Mouse (Mus musculus) forebrain, embryonic 13.5 days (tissue): ENCODE measurements around the gene Zbtb11. TPM values are rescaled to one million over a fixed set of nuclear protein-coding genes. Genes with fewer than 3 reads are reported as not detected.
"Not testable (repeated sequence)": the region's sequence is repeated elsewhere in the genome, so short reads cannot be mapped to it uniquely, and the experiment has no call there.

Source experiments
- ATAC-seq: fragments of 200-750 bp; cut with Nextera tagmentation; 2 replicates; pipeline ENCODE4 v1.8.0; 2017
- H3K27ac ChIP-seq: fragments of 300-500 bp; sonication (generic); 2 replicates; pipeline ENCODE4 v1.5.1; 2015; ENCODE audit warnings: inconsistent platforms, mild to moderate bottlenecking, moderate library complexity
- H3K27me3 ChIP-seq: fragments of 300-500 bp; sonication (generic); 2 replicates; pipeline ENCODE4 v1.6.1; 2015; ENCODE audit warnings: mild to moderate bottlenecking, inconsistent platforms
- H3K36me3 ChIP-seq: fragments of 300-500 bp; sonication (generic); 2 replicates; pipeline ENCODE4 v1.6.1; 2015; ENCODE audit warnings: mild to moderate bottlenecking, inconsistent platforms; ENCODE audit not compliant: poor library complexity, severe bottlenecking
- H3K4me1 ChIP-seq: fragments of 300-500 bp; sonication (generic); 2 replicates; pipeline ENCODE4 v1.6.1; 2015; ENCODE audit warnings: inconsistent platforms
- H3K4me2 ChIP-seq: fragments of 300-500 bp; sonication (generic); 2 replicates; pipeline ENCODE4 v1.6.1; 2015; ENCODE audit warnings: inconsistent platforms, mild to moderate bottlenecking, moderate library complexity
- H3K4me3 ChIP-seq: fragments of 300-500 bp; sonication (generic); 2 replicates; pipeline ENCODE4 v1.5.1; 2015; ENCODE audit warnings: mild to moderate bottlenecking, inconsistent platforms
- H3K9ac ChIP-seq: fragments of 300-500 bp; sonication (generic); 2 replicates; pipeline ENCODE4 v1.6.1; 2015; ENCODE audit warnings: mild to moderate bottlenecking, inconsistent platforms
- H3K9me3 ChIP-seq: fragments of 300-500 bp; sonication (generic); replicated peaks from 2 replicates; pipeline ENCODE4 v1.6.1; 2016; ENCODE audit warnings: inconsistent platforms
- WGBS: fragments of 180-500 bp; shearing (Covaris S2); methylation state at CpG from one replicate; pipeline ENCODE4 v1.1.7; 2015; 5-methylcytosine and 5-hydroxymethylcytosine counted together
- polyA plus RNA-seq: library from polyadenylated mRNA; unstranded; fragments of >200 nt; fragmentation: Nextera tagmentation; extraction: Ambion mirVana; gene quantifications from 2 replicates; pipeline ENCODE4 v1.2.1, GENCODE M21; 2015

Zbtb11 gene
- polyA plus RNA-seq, 1 experiment from 2014 or later, result 18.9 TPM

- Histone ChIP-seq H3K4me1 (peaks cover 23% of the 10 kb centered on the region), H3K27me3 (no peaks in the 10 kb centered on the region)
Observed at GRCm38 (mm10) chr16:56027854-56028629, 54.4 kb downstream of the Zbtb11 start.

DNA sequence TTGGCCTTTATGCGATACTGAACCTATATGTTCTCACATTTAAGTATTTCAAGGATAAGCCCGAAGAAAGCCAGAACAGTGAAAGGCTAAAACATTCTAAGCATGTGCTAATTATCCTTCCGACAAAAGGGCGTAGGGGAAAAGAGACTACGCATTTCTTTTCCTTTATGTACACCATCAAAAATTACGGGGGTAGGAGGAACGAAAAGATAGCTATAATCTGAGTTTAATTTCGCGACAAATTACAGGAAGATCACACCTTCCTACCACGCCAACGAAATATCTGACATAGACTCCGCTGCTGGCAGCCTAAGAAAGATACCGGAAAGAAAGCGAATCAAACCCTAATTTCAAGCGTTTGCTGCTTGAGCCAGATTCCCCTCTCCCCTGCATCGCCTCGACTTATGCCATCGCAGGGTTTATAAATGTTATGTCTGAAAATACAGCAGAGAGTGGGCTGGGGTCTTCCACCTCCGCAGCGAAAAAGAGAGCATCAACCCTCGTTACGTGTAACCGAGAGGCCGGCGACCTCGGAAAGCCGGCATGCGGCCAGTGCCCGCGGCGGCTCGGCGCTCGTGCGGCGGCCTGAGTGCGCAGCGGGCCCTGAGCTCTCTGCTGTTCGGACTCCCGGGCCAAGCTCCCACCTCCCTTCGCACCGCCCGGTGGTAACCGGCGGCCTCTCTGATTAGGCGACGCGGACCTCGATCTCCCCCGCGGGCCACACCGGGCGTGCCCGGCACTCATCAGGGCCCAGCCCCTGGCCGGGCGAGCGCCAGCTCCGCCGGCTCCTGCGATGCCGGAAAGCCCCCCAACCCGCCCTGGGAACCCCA is 55.3 kb downstream of the Zbtb11 start:
- Histone ChIP-seq H3K36me3 (peaks cover 27% of the 10 kb centered on the region), H3K4me3 (peak overlapping the region; percentile 93), H3K9me3 (no peaks in the 10 kb centered on the region), H3K9ac (peak overlapping the region; percentile 92), H3K4me1 (peaks cover 23% of the 10 kb centered on the region), H3K27ac (peak overlapping the region; percentile 89), H3K4me2 (peak overlapping the region; percentile 63), H3K27me3 (no peaks in the 10 kb centered on the region)
- WGBS, result under 1% methylated on average over 62 of the region's 62 CpGs
- ATAC-seq, result peak; percentile 81

More at GRCm38 (mm10) chr16:56027854-56028629, 54.4 kb downstream of the Zbtb11 start:
- ATAC-seq, result no peak
- Histone ChIP-seq H3K4me2 (peak overlapping the region; percentile 63), H3K9me3 (no peaks in the 10 kb centered on the region), H3K36me3 (peaks cover 21% of the 10 kb centered on the region), H3K4me3 (peak overlapping the region; percentile 93), H3K9ac (peak overlapping the region; percentile 92), H3K27ac (no peak overlapping the region)
- WGBS, result 41% methylated on average over 12 of the region's 12 CpGs

DNA sequence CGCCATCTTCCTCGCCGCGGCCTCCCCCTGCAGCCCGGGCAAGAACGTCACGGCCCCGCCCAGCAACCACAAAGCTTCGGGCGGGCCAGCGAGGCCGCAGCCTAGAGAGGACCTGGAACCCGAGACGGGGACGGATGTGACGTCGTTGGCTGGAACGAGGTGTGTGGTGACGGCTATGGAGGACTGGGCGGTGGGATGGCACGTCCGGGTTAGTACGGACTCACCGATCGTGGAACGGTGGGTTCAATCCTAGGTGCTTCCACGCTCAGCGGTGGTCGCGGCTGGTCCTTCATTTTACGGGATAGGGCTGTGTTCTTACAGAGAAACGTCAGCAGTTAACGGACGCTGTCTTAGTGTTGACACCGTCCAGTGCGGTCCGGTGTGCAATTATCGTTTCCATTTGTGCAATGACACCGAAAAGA is 56.0 kb downstream of the Zbtb11 start, which contains the start of gene Pcnp:
Gene Pcnp, minus strand, starts transcription at position 79 of the 422 bp plus-strand sequence.
- Histone ChIP-seq H3K27me3 (no peaks in the 10 kb centered on the region), H3K4me2 (peak within 1 kb of the TSS; percentile 63), H3K9me3 (no peaks in the 10 kb centered on the region), H3K9ac (peak within 1 kb of the TSS; percentile 92), H3K4me3 (peak within 1 kb of the TSS; percentile 93), H3K4me1 (peaks cover 23% of the 10 kb centered on the region), H3K36me3 (peaks cover 33% of the 10 kb centered on the region), H3K27ac (peak within 1 kb of the TSS; percentile 89)
- WGBS, result under 1% methylated on average over 38 of the region's 39 CpGs
- ATAC-seq, result peak; percentile 100

DNA sequence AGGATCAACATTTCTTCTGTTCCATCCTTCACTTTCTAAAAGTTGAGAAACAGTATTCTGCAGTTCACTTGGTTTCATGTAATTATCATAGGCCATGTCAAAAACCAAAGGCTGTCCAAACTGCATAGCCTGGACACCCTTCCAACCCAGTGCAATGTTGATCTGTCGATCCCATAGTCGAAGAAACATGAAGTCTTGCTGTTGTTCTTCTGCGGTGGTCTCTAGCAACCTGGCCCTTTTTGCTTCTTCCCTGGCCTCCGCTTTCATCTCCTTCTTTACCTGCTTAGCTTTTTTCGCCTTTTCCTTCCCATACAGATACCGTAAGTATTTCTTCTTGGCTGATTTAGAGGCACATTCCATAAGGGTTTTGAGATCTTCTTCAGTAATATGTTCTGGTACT is 60.9 kb downstream of the Zbtb11 start:
- 95% methylated on average over 6 of the region's 6 CpGs for WGBS
- no peak for ATAC-seq
- no peaks in the 10 kb centered on the region for H3K9me3 ChIP-seq
- peaks cover 27% of the 10 kb centered on the region for H3K36me3 ChIP-seq
- H3K27ac ChIP-seq, result no peak overlapping the region
- H3K4me1 ChIP-seq, result peaks cover 24% of the 10 kb centered on the region
- H3K4me3 ChIP-seq, result no peak overlapping the region
- H3K9ac ChIP-seq, result no peak overlapping the region
- H3K4me2 ChIP-seq, result no peak overlapping the region
- no peaks in the 10 kb centered on the region for H3K27me3 ChIP-seq

- H3K27me3 ChIP-seq, result no peaks in the 10 kb centered on the region
- H3K4me2 ChIP-seq, result peak overlapping the region; percentile 62
- peak overlapping the region; percentile 91 for H3K9ac ChIP-seq
- WGBS, result 59% methylated on average over 6 of the region's 6 CpGs
- H3K4me1 ChIP-seq, result peaks cover 17% of the 10 kb centered on the region
- ATAC-seq, result no peak
- no peak overlapping the region for H3K27ac ChIP-seq
- peak overlapping the region; percentile 91 for H3K4me3 ChIP-seq
- no peaks in the 10 kb centered on the region for H3K9me3 ChIP-seq
- peaks cover 27% of the 10 kb centered on the region for H3K36me3 ChIP-seq
Observed at GRCm38 (mm10) chr16:56036501-56036900, 62.8 kb downstream of the Zbtb11 start.

DNA sequence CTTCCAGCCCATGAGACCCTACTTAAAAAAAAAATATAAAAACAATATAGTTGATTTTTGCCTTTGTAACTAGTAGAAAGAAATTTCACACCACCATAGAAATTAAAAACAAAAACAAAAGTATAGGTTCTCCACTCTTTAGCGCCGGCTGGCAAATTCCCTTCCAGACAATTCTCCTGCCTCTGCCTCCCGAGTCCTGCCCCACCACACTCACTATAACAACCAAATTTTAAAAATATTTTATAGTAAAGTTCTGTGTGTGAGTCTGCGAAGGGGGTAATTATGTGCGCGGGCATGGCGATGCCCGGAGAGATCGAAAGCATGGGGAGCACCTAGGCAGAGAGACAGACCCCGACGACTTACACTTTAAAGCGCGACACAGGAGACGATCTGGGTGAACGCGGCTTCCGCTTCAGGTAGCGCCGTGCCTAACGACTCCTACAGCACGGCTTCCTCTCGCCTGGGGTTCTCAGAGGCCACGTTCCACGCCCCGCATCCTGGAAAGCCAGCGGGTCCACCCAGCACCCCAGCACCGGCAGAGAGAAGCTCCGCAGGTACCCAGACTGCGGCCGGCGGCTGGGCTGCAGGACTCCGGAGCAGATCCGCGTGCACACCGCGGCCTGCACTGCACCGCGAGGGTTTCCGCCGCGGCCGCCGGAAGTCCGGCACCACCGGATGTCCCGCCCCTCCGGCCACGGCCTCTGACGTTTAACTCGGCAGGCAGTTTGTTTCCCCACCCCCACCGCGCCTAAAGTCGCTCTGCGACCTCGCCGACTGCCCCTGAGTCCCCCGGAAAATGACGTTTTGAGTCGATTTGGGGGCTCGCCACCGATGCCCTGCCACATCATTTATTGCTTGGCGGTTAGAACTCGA is 63.7 kb downstream of the Zbtb11 start, which contains the start of gene Trmt10c:
Gene Trmt10c, minus strand, starts transcription at position 682 of the 873 bp plus-strand sequence.
- peak within 1 kb of the TSS; percentile 91 for H3K9ac ChIP-seq
- peak within 1 kb of the TSS; percentile 90 for H3K27ac ChIP-seq
- under 1% methylated on average over 63 of the region's 63 CpGs for WGBS
- H3K4me3 ChIP-seq, result peak within 1 kb of the TSS; percentile 91
- H3K4me1 ChIP-seq, result peaks cover 17% of the 10 kb centered on the region
- ATAC-seq, result peak; percentile 100
- no peaks in the 10 kb centered on the region for H3K9me3 ChIP-seq
- no peaks in the 10 kb centered on the region for H3K27me3 ChIP-seq
- peak within 1 kb of the TSS; percentile 62 for H3K4me2 ChIP-seq
- peaks cover 22% of the 10 kb centered on the region for H3K36me3 ChIP-seq

DNA sequence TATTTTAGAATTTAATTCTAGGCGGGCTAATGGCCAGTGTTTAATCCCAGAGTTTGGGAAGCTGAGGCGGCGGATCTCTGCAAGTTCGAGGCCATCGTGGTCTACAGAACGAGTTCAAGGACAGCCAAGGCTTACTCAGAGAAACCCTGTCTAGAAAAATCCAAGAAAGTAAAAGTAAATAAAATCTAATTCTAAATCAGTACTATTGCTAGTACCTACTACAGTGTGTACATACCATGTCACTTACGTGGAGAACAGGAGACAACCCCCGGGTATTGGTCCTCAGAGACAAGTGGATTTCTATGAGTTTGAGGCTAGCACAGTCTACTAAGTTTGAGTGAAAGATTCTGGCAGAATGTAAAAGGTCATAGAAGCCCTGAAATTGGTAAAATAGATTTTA is 64.4 kb downstream of the Zbtb11 start:
- H3K4me3 ChIP-seq, result peak overlapping the region; percentile 91
- peaks cover 15% of the 10 kb centered on the region for H3K36me3 ChIP-seq
- H3K27me3 ChIP-seq, result no peaks in the 10 kb centered on the region
- H3K9ac ChIP-seq, result peak overlapping the region; percentile 91
- H3K9me3 ChIP-seq, result no peaks in the 10 kb centered on the region
- H3K27ac ChIP-seq, result peak overlapping the region; percentile 90
- 34% methylated on average over 8 of the region's 8 CpGs for WGBS
- peaks cover 17% of the 10 kb centered on the region for H3K4me1 ChIP-seq
- peak overlapping the region; percentile 62 for H3K4me2 ChIP-seq
- no peak; the same call in 1 of the 2 replicates for ATAC-seq

GRCm38 (mm10) chr16:56048038-56048437 is 74.4 kb downstream of the Zbtb11 start, which contains the start of gene Senp7:
Senp7 (plus strand) TSS chr16:56048338.
- not testable (repeated sequence) for ATAC-seq, H3K27me3 ChIP-seq, H3K27ac ChIP-seq, H3K9me3 ChIP-seq, H3K4me3 ChIP-seq, H3K4me2 ChIP-seq, H3K4me1 ChIP-seq, H3K36me3 ChIP-seq, H3K9ac ChIP-seq
- no CpG with 5 or more reads among the region's 4 CpGs for WGBS

DNA sequence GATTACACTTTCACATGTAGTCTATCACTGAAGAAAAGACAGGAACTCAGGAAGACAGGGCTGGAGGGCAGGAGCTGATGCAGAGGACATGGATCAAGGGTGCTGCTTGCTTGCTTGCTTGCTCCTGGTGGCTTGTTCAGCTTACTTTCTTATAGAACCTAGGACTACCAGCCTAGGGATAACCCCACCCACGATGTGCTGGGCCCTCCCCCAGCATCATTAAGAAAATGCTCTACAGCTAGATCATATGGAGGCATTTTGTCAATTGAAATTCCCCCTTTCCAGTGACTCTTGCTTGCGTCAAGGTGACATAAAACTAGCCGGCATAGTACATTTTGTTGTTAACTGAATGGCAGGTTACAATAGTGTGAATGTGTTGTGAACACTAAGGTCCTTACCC is 82.2 kb downstream of the Zbtb11 start:
- Histone ChIP-seq H3K4me3 (no peak overlapping the region), H3K27me3 (no peaks in the 10 kb centered on the region), H3K36me3 (no peaks in the 10 kb centered on the region), H3K4me1 (peaks cover 12% of the 10 kb centered on the region), H3K4me2 (no peak overlapping the region), H3K9me3 (no peaks in the 10 kb centered on the region), H3K27ac (no peak overlapping the region), H3K9ac (no peak overlapping the region)
- no peak for ATAC-seq
- 82% methylated on average over 3 of the region's 3 CpGs for WGBS

GRCm38 (mm10) chr16:56056944-56057590 is 83.4 kb downstream of the Zbtb11 start:
- Histone ChIP-seq H3K4me3 (no peak overlapping the region), H3K9me3 (no peaks in the 10 kb centered on the region), H3K27me3 (no peaks in the 10 kb centered on the region), H3K4me1 (peaks cover 12% of the 10 kb centered on the region), H3K9ac (no peak overlapping the region), H3K4me2 (no peak overlapping the region), H3K36me3 (no peaks in the 10 kb centered on the region), H3K27ac (peak overlapping the region; percentile 48; the same call in 1 of the 2 replicates)
- peak; percentile 88 for ATAC-seq
- WGBS, result 7% methylated on average over 7 of the region's 7 CpGs

DNA sequence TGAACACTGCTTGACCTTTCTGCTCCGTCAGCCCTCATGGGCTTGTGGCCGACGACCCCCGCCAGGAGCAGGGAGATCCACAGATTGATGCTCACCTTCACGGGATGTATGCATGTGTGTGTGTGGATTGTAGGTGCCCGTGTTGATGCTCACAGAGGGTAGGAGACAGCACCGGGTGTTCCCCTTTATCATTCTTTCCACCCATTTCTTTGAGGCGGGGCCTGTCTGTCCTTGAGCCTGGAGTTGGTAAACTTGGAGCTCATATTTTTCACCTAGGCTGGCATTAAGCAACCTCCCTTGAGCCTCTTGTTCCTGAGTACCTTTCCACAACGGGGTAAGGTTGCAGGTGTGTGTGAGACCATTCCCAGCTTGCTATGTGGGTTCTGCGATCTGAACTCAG is 84.5 kb downstream of the Zbtb11 start:
- Histone ChIP-seq H3K27me3 (no peaks in the 10 kb centered on the region), H3K4me3 (no peak overlapping the region), H3K4me1 (peaks cover 12% of the 10 kb centered on the region), H3K36me3 (no peaks in the 10 kb centered on the region), H3K27ac (0 out of 2 replicates have a peak overlapping the region, but pooled peaks have one; percentile 48), H3K4me2 (no peak overlapping the region), H3K9ac (no peak overlapping the region), H3K9me3 (no peaks in the 10 kb centered on the region)
- ATAC-seq, result no peak
- WGBS, result 73% methylated on average over 10 of the region's 10 CpGs
